Mouse (Mus musculus) limb, embryonic 14.5 days (tissue): ENCODE data around the gene Naa35. TPM values are rescaled to one million over a fixed set of nuclear protein-coding genes. Genes with fewer than 3 reads are reported as not detected.
A peak's percentile ranks its signal among the peaks of the same experiment; 100 is the strongest.

Experiments used
- ATAC-seq: fragments of 200-750 bp; cut with Nextera tagmentation; 2 replicates; pipeline ENCODE4 v1.8.0; 2017; ENCODE audit warnings: low read depth, moderate number of reproducible peaks, moderate TSS enrichment; ENCODE audit not compliant: low FRiP score
- DNase-seq: peaks from one replicate; pipeline ENCODE4 v3.0.0-alpha.2; 2015; ENCODE audit warnings: low spot score
- H3K27ac ChIP-seq: fragments of 300-500 bp; sonication (generic); replicated peaks from 2 replicates; pipeline ENCODE4 v1.5.1; 2014; ENCODE audit warnings: low read depth, mild to moderate bottlenecking, low read length, moderate library complexity, mixed read lengths
- H3K27me3 ChIP-seq: fragments of 300-500 bp; sonication (generic); 2 replicates; pipeline ENCODE4 v1.6.1; 2014; ENCODE audit warnings: low read length, mixed read lengths; ENCODE audit not compliant: control insufficient read depth, insufficient read depth
- H3K36me3 ChIP-seq: fragments of 300-500 bp; sonication (generic); 2 replicates; pipeline ENCODE4 v1.6.1; 2014; ENCODE audit warnings: mild to moderate bottlenecking, low read length, moderate library complexity, mixed read lengths; ENCODE audit not compliant: control insufficient read depth, insufficient read depth
- H3K4me1 ChIP-seq: fragments of 300-500 bp; sonication (generic); 2 replicates; pipeline ENCODE4 v1.6.1; 2014; ENCODE audit warnings: antibody characterized with exemption, low read length, mixed read lengths; ENCODE audit not compliant: control insufficient read depth, insufficient read depth
- H3K4me2 ChIP-seq: fragments of 300-500 bp; sonication (generic); replicated peaks from 2 replicates; pipeline ENCODE4 v1.6.1; 2014; ENCODE audit warnings: low read depth, mild to moderate bottlenecking, low read length, moderate library complexity; ENCODE audit not compliant: severe bottlenecking
- H3K4me3 ChIP-seq: fragments of 300-500 bp; sonication (generic); replicated peaks from 2 replicates; pipeline ENCODE4 v1.5.1; 2014; ENCODE audit warnings: low read length
- H3K9ac ChIP-seq: fragments of 300-500 bp; sonication (generic); 2 replicates; pipeline ENCODE4 v1.6.1; 2014; ENCODE audit warnings: mild to moderate bottlenecking, low read depth, low read length, moderate library complexity; ENCODE audit not compliant: severe bottlenecking
- H3K9me3 ChIP-seq: fragments of 300-500 bp; sonication (generic); 2 replicates; pipeline ENCODE4 v1.6.1; 2016; ENCODE audit warnings: low read length; ENCODE audit not compliant: control insufficient read depth
- POLR2A ChIP-seq: fragments of 200-500 bp; IDR thresholded peaks from 2 replicates; pipeline ENCODE4 v1.8.0; 2012; ENCODE audit warnings: inconsistent platforms, mild to moderate bottlenecking, moderate library complexity, borderline replicate concordance; ENCODE audit not compliant: insufficient read depth, insufficient read length; ENCODE audit errors: extremely low read depth
- WGBS: fragments of 180-500 bp; shearing (Covaris S2); extraction: QIAGEN DNeasy Blood & Tissue Kit; methylation state at CpG from one replicate; pipeline ENCODE4 v1.1.7; 2014; 5-methylcytosine and 5-hydroxymethylcytosine counted together
- polyA plus RNA-seq, 2 experiments: library from polyadenylated mRNA; depleted of rRNA in 1 of 2; stranded (reverse) in 1 of 2; unstranded in 1 of 2; fragments of >200 nt; fragmentation: Nextera tagmentation in 1 of 2; extraction: Ambion mirVana in 1 of 2; gene quantifications; 2 replicates each; pipeline versions ENCODE4 v1.2.1 to v1.2.3; 2012 to 2014

Naa35 gene
- polyA plus RNA-seq, 2 experiments = 68.5 to 88.8 TPM

- Histone ChIP-seq H3K27ac (no peak overlapping the region), H3K9ac (no peak overlapping the region), H3K36me3 (no peaks in the 10 kb centered on the region), H3K4me2 (no peak overlapping the region), H3K9me3 (no peaks in the 10 kb centered on the region), H3K4me1 (0 out of 2 replicates have a peak, but pooled peaks cover 3% of the 10 kb centered on the region), H3K27me3 (no peaks in the 10 kb centered on the region), H3K4me3 (no peak overlapping the region)
- 91% methylated on average over 4 of the region's 4 CpGs for WGBS
- no peak for TF ChIP-seq POLR2A
- no peak for ATAC-seq
- DNase-seq = no peak
Observed at GRCm38 (mm10) chr13:59580954-59581353, 4.1 kb upstream of the Naa35 start.

- no peak for TF ChIP-seq POLR2A
- Histone ChIP-seq H3K4me2 (peak overlapping the region; percentile 88), H3K9ac (peak overlapping the region; percentile 54), H3K4me3 (peak overlapping the region; percentile 96), H3K27me3 (no peaks in the 10 kb centered on the region), H3K36me3 (peaks cover 10% of the 10 kb centered on the region; the same call in 1 of the 2 replicates), H3K27ac (peak overlapping the region; percentile 29; the same call in 1 of the 2 replicates), H3K9me3 (no peaks in the 10 kb centered on the region), H3K4me1 (peaks cover 19% of the 10 kb centered on the region; the same call in 1 of the 2 replicates)
- ATAC-seq = peak; percentile 23
- 4% methylated on average over 9 of the region's 9 CpGs for WGBS
- peak; percentile 7 for DNase-seq
Observed at GRCm38 (mm10) chr13:59584481-59584880, 578 bp upstream of the Naa35 start.

- DNase-seq (no peak), ATAC-seq (no peak)
- no peaks in the 10 kb centered on the region for H3K27me3 ChIP-seq
- peaks cover 19% of the 10 kb centered on the region; the same call in 1 of the 2 replicates for H3K4me1 ChIP-seq
- no peaks in the 10 kb centered on the region for H3K9me3 ChIP-seq
- H3K4me3 ChIP-seq = peak overlapping the region; percentile 96
- peak overlapping the region; percentile 70 for H3K27ac ChIP-seq
- peak overlapping the region; percentile 86 for H3K9ac ChIP-seq
- WGBS = 0% methylated on average over 23 of the region's 28 CpGs
- TF ChIP-seq POLR2A = no peak
- peak overlapping the region; percentile 67 for H3K4me2 ChIP-seq
- H3K36me3 ChIP-seq = peaks cover 20% of the 10 kb centered on the region
Observed at GRCm38 (mm10) chr13:59585648-59586005, 568 bp downstream of the Naa35 start.

GRCm38 (mm10) chr13:59587201-59587600, 2.1 kb downstream of the Naa35 start:
- H3K27ac ChIP-seq = no peak overlapping the region
- peak overlapping the region; percentile 16; the same call in 1 of the 2 replicates for H3K9ac ChIP-seq
- H3K36me3 ChIP-seq = peaks cover 33% of the 10 kb centered on the region
- no peak for ATAC-seq
- H3K4me3 ChIP-seq = no peak overlapping the region
- TF ChIP-seq POLR2A = no peak
- H3K4me1 ChIP-seq = peaks cover 19% of the 10 kb centered on the region; the same call in 1 of the 2 replicates
- peak overlapping the region; percentile 2; the same call in 1 of the 2 replicates for H3K4me2 ChIP-seq
- no peaks in the 10 kb centered on the region for H3K9me3 ChIP-seq
- no peak for DNase-seq
- H3K27me3 ChIP-seq = no peaks in the 10 kb centered on the region
- 95% methylated on average over 2 of the region's 2 CpGs for whole genome bisulfite sequencing

- ATAC-seq (no peak), DNase-seq (no peak)
- Histone ChIP-seq H3K27ac (no peak overlapping the region), H3K27me3 (no peaks in the 10 kb centered on the region), H3K9ac (no peak overlapping the region), H3K4me1 (peaks cover 17% of the 10 kb centered on the region; the same call in 1 of the 2 replicates), H3K4me3 (no peak overlapping the region), H3K4me2 (no peak overlapping the region), H3K36me3 (peaks cover 49% of the 10 kb centered on the region), H3K9me3 (no peaks in the 10 kb centered on the region)
- WGBS = 88% methylated on average over 4 of the region's 4 CpGs
- TF ChIP-seq POLR2A = no peak
Observed at GRCm38 (mm10) chr13:59589672-59590071, 4.6 kb downstream of the Naa35 start.
